Mouse (Mus musculus) embryonic facial prominence, embryonic 14.5 days (tissue): Measurements from ENCODE around the gene Npas3. TPM values are rescaled to one million over a fixed set of nuclear protein-coding genes. Genes with fewer than 3 reads are reported as not detected.
A peak's percentile ranks its signal among the peaks of the same experiment; 100 is the strongest.

Source experiments
- ATAC-seq: fragments of 200-750 bp; cut with Nextera tagmentation; 2 replicates; pipeline ENCODE4 v1.8.0; 2017; ENCODE audit warnings: low read depth, moderate number of reproducible peaks, moderate TSS enrichment
- DNase-seq: peaks from one replicate; pipeline ENCODE4 v3.0.0-alpha.2; 2015; ENCODE audit warnings: low spot score
- H3K27ac ChIP-seq: fragments of 300-500 bp; sonication (generic); replicated peaks from 2 replicates; pipeline ENCODE4 v1.5.1; 2014; ENCODE audit warnings: low read depth, mild to moderate bottlenecking, low read length, moderate library complexity
- H3K27me3 ChIP-seq: fragments of 300-500 bp; sonication (generic); replicated peaks from 2 replicates; pipeline ENCODE4 v1.6.1; 2014; ENCODE audit warnings: low read length; ENCODE audit not compliant: control insufficient read depth, insufficient read depth
- H3K36me3 ChIP-seq: fragments of 300-500 bp; sonication (generic); 2 replicates; pipeline ENCODE4 v1.6.1; 2014; ENCODE audit warnings: low read length, mixed read lengths; ENCODE audit not compliant: control insufficient read depth, insufficient read depth
- H3K4me1 ChIP-seq: fragments of 300-500 bp; sonication (generic); 2 replicates; pipeline ENCODE4 v1.6.1; 2014; ENCODE audit warnings: antibody characterized with exemption, low read length; ENCODE audit not compliant: control insufficient read depth, insufficient read depth
- H3K4me2 ChIP-seq: fragments of 300-500 bp; sonication (generic); 2 replicates; pipeline ENCODE4 v1.6.1; 2014; ENCODE audit warnings: low read depth, mild to moderate bottlenecking, low read length, moderate library complexity, mixed read lengths
- H3K4me3 ChIP-seq: fragments of 300-500 bp; sonication (generic); 2 replicates; pipeline ENCODE4 v1.5.1; 2014; ENCODE audit warnings: low read depth, mild to moderate bottlenecking, low read length
- H3K9ac ChIP-seq: fragments of 300-500 bp; sonication (generic); 2 replicates; pipeline ENCODE4 v1.6.1; 2014; ENCODE audit warnings: low read depth, mild to moderate bottlenecking, low read length, moderate library complexity, mixed read lengths
- H3K9me3 ChIP-seq: fragments of 300-500 bp; sonication (generic); 2 replicates; pipeline ENCODE4 v1.6.1; 2016; ENCODE audit warnings: low read length; ENCODE audit not compliant: control insufficient read depth
- WGBS: fragments of 180-500 bp; shearing (Covaris S2); extraction: QIAGEN DNeasy Blood & Tissue Kit; methylation state at CpG from one replicate; pipeline ENCODE4 v1.1.7; 2014; 5-methylcytosine and 5-hydroxymethylcytosine counted together
- polyA plus RNA-seq: library from polyadenylated mRNA; unstranded; fragments of >200 nt; fragmentation: Nextera tagmentation; extraction: Ambion mirVana; gene quantifications from 2 replicates; pipeline ENCODE4 v1.2.1, GENCODE M21; 2014

The Npas3 gene
- polyA plus RNA-seq, 1 experiment from 2014 or later: 4.4 TPM

DNA sequence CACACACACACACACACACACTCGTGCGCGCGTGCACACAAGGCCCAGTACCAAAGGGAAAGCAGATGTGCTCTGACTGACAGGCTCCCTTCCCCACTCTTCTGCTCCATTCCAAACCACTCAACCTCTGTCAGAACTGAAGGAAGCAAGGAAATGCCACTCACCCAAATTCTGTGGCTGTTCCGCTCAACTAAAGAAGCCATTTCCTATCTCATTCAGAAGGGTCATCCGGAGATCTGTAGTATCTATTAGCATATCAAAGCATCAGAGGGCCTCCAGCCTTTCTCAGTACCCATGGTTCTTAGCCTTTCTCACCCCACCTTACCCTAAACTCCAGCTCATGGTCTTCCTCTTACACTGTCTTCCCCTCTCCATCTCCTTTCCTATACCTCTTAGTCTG, 854.0 kb downstream of the Npas3 start:
- no peaks in the 10 kb centered on the region for H3K36me3 ChIP-seq
- ATAC-seq: no peak
- H3K4me1 ChIP-seq: no peaks in the 10 kb centered on the region
- no peak overlapping the region for H3K4me2 ChIP-seq
- DNase-seq: no peak
- no peak overlapping the region for H3K27ac ChIP-seq
- no peaks in the 10 kb centered on the region for H3K27me3 ChIP-seq
- H3K9me3 ChIP-seq: no peaks in the 10 kb centered on the region
- H3K9ac ChIP-seq: no peak overlapping the region
- H3K4me3 ChIP-seq: no peak overlapping the region
- WGBS: 59% methylated on average over 6 of the region's 6 CpGs

DNA sequence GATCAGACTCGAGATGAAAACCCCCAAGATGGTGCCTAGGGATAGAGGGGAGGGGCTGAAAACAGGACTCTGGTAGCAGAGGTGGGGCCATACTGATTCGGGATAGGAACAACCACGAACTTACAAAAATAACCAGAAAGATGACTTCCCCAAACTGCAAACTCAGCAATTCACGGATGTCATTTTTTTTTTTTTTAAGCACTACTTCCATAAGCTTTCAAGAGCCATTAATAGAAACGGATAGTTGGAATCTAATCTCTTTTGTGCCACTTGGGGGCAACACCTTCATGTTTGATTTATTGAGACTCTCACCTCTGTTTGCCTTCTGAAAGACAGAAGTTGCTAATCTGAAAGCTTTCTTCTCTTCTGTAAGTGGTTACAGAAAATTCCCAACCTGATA, 857.1 kb downstream of the Npas3 start:
- H3K9ac ChIP-seq: no peak overlapping the region
- H3K27me3 ChIP-seq: no peaks in the 10 kb centered on the region
- no peak overlapping the region for H3K27ac ChIP-seq
- no peaks in the 10 kb centered on the region for H3K9me3 ChIP-seq
- no peak overlapping the region for H3K4me2 ChIP-seq
- DNase-seq (peak; percentile 61), ATAC-seq (no peak)
- no peak overlapping the region for H3K4me3 ChIP-seq
- WGBS: 43% methylated on average over 5 of the region's 5 CpGs
- no peaks in the 10 kb centered on the region for H3K4me1 ChIP-seq
- no peaks in the 10 kb centered on the region for H3K36me3 ChIP-seq

DNA sequence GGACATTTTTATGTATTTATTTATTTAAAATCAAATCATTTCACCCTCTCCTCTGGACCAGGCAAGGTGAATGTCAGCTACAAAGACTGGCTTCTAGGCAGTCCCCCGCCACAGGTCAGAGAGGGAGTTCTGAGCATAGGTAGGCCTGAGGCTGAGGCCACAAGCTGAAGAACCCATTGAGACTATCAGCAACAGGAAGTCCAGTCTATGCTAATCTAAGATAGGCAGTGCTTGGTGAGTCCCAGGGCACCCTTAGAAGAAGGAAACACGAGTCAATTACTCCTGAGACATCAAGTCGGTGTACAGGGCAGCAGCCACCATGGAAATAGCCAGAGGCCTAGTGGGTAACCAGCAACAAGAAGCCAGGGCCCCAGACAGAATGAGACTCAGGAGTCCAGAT, 857.5 kb downstream of the Npas3 start:
- no peak overlapping the region for H3K4me2 ChIP-seq
- H3K27me3 ChIP-seq: no peaks in the 10 kb centered on the region
- no peaks in the 10 kb centered on the region for H3K36me3 ChIP-seq
- DNase-seq (no peak), ATAC-seq (no peak)
- H3K27ac ChIP-seq: no peak overlapping the region
- no peaks in the 10 kb centered on the region for H3K4me1 ChIP-seq
- WGBS: 88% methylated on average over 3 of the region's 3 CpGs
- H3K4me3 ChIP-seq: no peak overlapping the region
- H3K9me3 ChIP-seq: no peaks in the 10 kb centered on the region
- H3K9ac ChIP-seq: no peak overlapping the region

DNA sequence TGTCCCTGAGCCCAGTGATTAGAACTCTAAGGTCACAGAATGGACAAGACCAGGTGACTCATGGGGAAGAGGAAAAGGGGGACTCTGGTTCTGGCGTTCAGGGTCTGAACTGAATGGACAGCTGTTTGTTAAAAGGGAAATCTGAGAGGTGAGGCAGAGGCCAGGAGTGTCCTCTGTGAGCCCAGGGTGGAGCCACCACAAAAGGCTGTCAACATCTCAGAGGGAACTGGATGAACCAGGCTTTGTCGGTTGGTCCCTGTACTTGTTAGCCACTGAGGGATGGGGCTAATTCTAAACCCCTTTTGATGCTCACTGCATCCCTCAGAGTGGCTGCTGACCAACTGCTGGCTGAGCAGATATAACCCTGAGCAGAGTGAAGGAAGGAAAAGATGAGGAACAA, 861.9 kb downstream of the Npas3 start:
- ATAC-seq (no peak), DNase-seq (no peak)
- Histone ChIP-seq H3K4me2 (no peak overlapping the region), H3K27me3 (no peaks in the 10 kb centered on the region), H3K9ac (no peak overlapping the region), H3K4me1 (no peaks in the 10 kb centered on the region), H3K36me3 (no peaks in the 10 kb centered on the region), H3K27ac (no peak overlapping the region), H3K9me3 (no peaks in the 10 kb centered on the region), H3K4me3 (no peak overlapping the region)
- WGBS: 11% methylated on average over 2 of the region's 2 CpGs

DNA sequence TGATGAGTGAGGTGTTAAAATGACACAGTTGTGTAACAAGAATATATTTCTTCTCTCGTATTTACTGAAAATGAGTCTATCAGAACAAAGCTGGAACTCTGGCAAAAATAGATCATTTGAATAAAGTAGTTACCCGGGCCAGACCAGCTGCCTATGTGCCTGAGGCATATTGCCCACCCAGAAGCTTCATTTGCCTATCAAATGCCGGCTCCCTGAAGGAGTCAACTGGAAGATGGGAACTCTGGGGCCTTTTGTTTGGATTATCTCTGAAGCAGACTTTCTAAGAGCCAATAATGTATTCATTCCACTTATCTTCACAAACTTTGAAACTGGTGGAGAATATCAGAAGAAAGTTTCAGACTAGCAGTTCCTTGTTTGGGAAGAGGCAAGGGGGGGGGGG, 862.5 kb downstream of the Npas3 start:
- H3K36me3 ChIP-seq: no peaks in the 10 kb centered on the region
- ATAC-seq: no peak
- no peaks in the 10 kb centered on the region for H3K9me3 ChIP-seq
- 38% methylated on average over 3 of the region's 3 CpGs for WGBS
- DNase-seq: no peak
- no peaks in the 10 kb centered on the region for H3K4me1 ChIP-seq
- H3K4me2 ChIP-seq: no peak overlapping the region
- no peak overlapping the region for H3K9ac ChIP-seq
- H3K4me3 ChIP-seq: no peak overlapping the region
- no peak overlapping the region for H3K27ac ChIP-seq
- no peaks in the 10 kb centered on the region for H3K27me3 ChIP-seq

DNA sequence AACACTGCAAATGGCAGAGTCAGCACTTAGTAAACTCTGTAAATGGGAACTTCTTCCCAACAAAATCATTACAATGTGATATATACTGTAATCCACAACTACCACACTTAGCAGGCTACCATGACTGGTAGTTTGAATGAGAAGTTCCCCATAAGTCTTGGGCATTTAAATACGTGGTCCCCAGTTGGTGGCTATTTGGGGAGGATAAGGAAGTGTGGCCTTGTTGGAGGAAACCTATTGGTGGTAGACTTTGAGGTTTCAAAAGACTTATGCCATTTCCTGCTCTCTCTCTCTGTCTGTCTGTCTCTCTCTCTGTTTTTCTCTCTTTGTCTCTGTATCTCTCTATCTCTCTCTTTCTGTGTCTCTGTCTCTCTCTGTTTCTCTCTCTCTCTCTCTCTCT, 871.9 kb downstream of the Npas3 start:
- WGBS: 83% methylated on average over 1 of the region's 1 CpGs
- H3K4me3 ChIP-seq: no peak overlapping the region
- no peaks in the 10 kb centered on the region for H3K36me3 ChIP-seq
- H3K9me3 ChIP-seq: no peaks in the 10 kb centered on the region
- H3K4me2 ChIP-seq: no peak overlapping the region
- DNase-seq: no peak
- no peak overlapping the region for H3K27ac ChIP-seq
- H3K4me1 ChIP-seq: peaks cover 11% of the 10 kb centered on the region; the same call in 1 of the 2 replicates
- no peak for ATAC-seq
- no peaks in the 10 kb centered on the region for H3K27me3 ChIP-seq
- H3K9ac ChIP-seq: no peak overlapping the region

DNA sequence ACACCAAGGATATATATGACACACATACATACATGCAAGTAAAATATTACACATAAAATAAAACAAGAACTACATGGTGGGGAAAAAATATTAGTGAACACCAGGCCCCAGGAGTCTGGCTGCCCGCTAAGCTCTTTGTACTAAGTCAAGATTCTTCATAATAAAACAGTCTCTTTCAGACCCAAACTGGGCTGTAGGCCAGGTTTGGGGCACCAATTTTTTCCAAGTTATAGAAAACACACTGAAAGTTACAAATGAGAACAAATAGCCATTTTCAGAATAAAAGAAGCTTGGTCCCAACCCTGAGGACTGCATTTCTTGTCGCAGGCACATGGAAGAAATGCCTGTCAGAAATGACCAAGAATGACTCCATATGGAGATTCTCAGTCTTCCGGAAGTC, 872.8 kb downstream of the Npas3 start:
- no peak for ATAC-seq
- 55% methylated on average over 3 of the region's 3 CpGs for WGBS
- DNase-seq: peak; percentile 53
- Histone ChIP-seq H3K27me3 (no peaks in the 10 kb centered on the region), H3K4me2 (no peak overlapping the region), H3K9me3 (no peaks in the 10 kb centered on the region), H3K4me3 (no peak overlapping the region), H3K4me1 (peaks cover 11% of the 10 kb centered on the region; the same call in 1 of the 2 replicates), H3K36me3 (no peaks in the 10 kb centered on the region), H3K9ac (no peak overlapping the region), H3K27ac (no peak overlapping the region)
